Mouse (Mus musculus) olfactory bulb, adult 2 months (tissue): ENCODE measurements around the gene Adh7.

Experiments used
- CTCF ChIP-seq: fragments of 200-500 bp; IDR thresholded peaks from 2 replicates; pipeline ENCODE4 v1.5.1; 2012; ENCODE audit warnings: low read depth, mild to moderate bottlenecking, low read length, moderate library complexity; ENCODE audit not compliant: insufficient read depth
- POLR2A ChIP-seq: fragments of 200-500 bp; IDR thresholded peaks from 2 replicates; pipeline ENCODE4 v1.6.1; 2012; ENCODE audit warnings: mild to moderate bottlenecking, low read depth, low read length, moderate library complexity; ENCODE audit not compliant: insufficient read depth

DNA sequence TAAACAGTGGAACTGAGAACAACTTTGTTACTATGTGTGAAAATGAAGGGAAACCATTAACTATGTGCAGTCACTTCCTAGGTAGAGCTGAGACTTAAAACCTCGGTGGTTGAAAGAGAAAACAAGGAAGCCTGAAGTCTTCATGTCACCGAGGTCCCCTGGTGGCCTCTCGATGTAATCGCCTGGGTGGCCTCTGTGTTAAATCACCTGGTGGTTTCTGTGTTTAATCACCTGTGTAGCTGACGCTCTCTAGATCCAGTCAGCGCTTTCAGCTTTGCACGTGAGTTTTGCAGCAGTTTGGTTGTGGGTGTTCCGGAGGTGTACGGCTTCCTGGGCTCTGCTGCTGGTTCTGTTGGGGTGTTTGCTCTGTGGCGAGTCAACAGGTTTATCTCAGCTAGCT, 44.3 kb upstream of the Adh7 start:
- TF ChIP-seq CTCF (no peak), POLR2A (no peak)
